Mouse (Mus musculus) lung, embryonic 16.5 days (tissue): ENCODE measurements around the gene Dok7. TPM values are rescaled to one million over a fixed set of nuclear protein-coding genes. Genes with fewer than 3 reads are reported as not detected.

Experiments
- ATAC-seq: fragments of 200-750 bp; cut with Nextera tagmentation; 2 replicates; pipeline ENCODE4 v1.8.0; 2017; ENCODE audit warnings: low read depth, mild to moderate bottlenecking, moderate library complexity
- H3K27ac ChIP-seq: fragments of 300-500 bp; sonication (generic); 2 replicates; pipeline ENCODE4 v1.5.1; 2014; ENCODE audit warnings: mild to moderate bottlenecking, control low read depth, low read length
- H3K27me3 ChIP-seq: fragments of 300-500 bp; sonication (generic); 2 replicates; pipeline ENCODE4 v1.6.1; 2014; ENCODE audit warnings: low read depth, low read length, mixed read lengths; ENCODE audit not compliant: control insufficient read depth, insufficient read depth
- H3K36me3 ChIP-seq: fragments of 300-500 bp; sonication (generic); 2 replicates; pipeline ENCODE4 v1.6.1; 2014; ENCODE audit warnings: low read length; ENCODE audit not compliant: control insufficient read depth, insufficient read depth
- H3K4me1 ChIP-seq: fragments of 300-500 bp; sonication (generic); replicated peaks from 2 replicates; pipeline ENCODE4 v1.6.1; 2014; ENCODE audit warnings: low read length, mixed read lengths; ENCODE audit not compliant: control insufficient read depth, insufficient read depth
- H3K4me2 ChIP-seq: fragments of 300-500 bp; sonication (generic); 2 replicates; pipeline ENCODE4 v1.6.1; 2014; ENCODE audit warnings: low read depth, low read length, control low read depth
- H3K4me3 ChIP-seq: fragments of 300-500 bp; sonication (generic); 2 replicates; pipeline ENCODE4 v1.5.1; 2014; ENCODE audit warnings: mild to moderate bottlenecking, low read length, control low read depth
- H3K9ac ChIP-seq: fragments of 300-500 bp; sonication (generic); 2 replicates; pipeline ENCODE4 v1.6.1; 2014; ENCODE audit warnings: low read length, control low read depth
- H3K9me3 ChIP-seq: fragments of 300-500 bp; sonication (generic); 2 replicates; pipeline ENCODE4 v1.6.1; 2016; ENCODE audit warnings: low read length; ENCODE audit not compliant: control insufficient read depth
- WGBS: fragments of 180-500 bp; shearing (Covaris S2); extraction: QIAGEN DNeasy Blood & Tissue Kit; methylation state at CpG from one replicate; pipeline ENCODE4 v1.1.7; 2014; 5-methylcytosine and 5-hydroxymethylcytosine counted together
- polyA plus RNA-seq: library from polyadenylated mRNA; unstranded; fragments of >200 nt; fragmentation: Nextera tagmentation; extraction: Ambion mirVana; gene quantifications from 2 replicates; pipeline ENCODE4 v1.2.1, GENCODE M21; 2015

The Dok7 gene
- 2.5 TPM in 2 replicates for polyA plus RNA-seq

GRCm38 (mm10) chr5:35056604-35057432 lies at the start of gene Dok7:
Gene Dok7 (plus strand): TSS chr5:35056766.
- Histone ChIP-seq H3K9ac (peak within 1 kb of the TSS; percentile 70), H3K4me1 (peaks cover 16% of the 10 kb centered on the region), H3K4me3 (peak within 1 kb of the TSS; percentile 52), H3K36me3 (no peaks in the 10 kb centered on the region), H3K27me3 (peaks cover 16% of the 10 kb centered on the region), H3K27ac (peak within 1 kb of the TSS; percentile 14; the same call in 1 of the 2 replicates), H3K9me3 (no peaks in the 10 kb centered on the region), H3K4me2 (peak within 1 kb of the TSS; percentile 97)
- WGBS, result under 1% methylated on average over 57 of the region's 74 CpGs
- ATAC-seq, result peak; percentile 88

- WGBS, result 91% methylated on average over 4 of the region's 4 CpGs
- Histone ChIP-seq H3K9me3 (no peaks in the 10 kb centered on the region), H3K4me1 (no peaks in the 10 kb centered on the region), H3K27me3 (no peaks in the 10 kb centered on the region), H3K27ac (no peak overlapping the region), H3K9ac (no peak overlapping the region), H3K4me3 (no peak overlapping the region), H3K36me3 (no peaks in the 10 kb centered on the region), H3K4me2 (no peak overlapping the region)
- no peak for ATAC-seq
Observed at GRCm38 (mm10) chr5:35009163-35009562, 47.4 kb upstream of the Dok7 start.

- ATAC-seq, result no peak
- Histone ChIP-seq H3K36me3 (no peaks in the 10 kb centered on the region), H3K27me3 (no peaks in the 10 kb centered on the region), H3K4me3 (no peak overlapping the region), H3K4me1 (no peaks in the 10 kb centered on the region), H3K9me3 (no peaks in the 10 kb centered on the region), H3K27ac (no peak overlapping the region), H3K4me2 (no peak overlapping the region), H3K9ac (no peak overlapping the region)
- 47% methylated on average over 5 of the region's 5 CpGs for WGBS
Observed at GRCm38 (mm10) chr5:35010656-35011055, 45.9 kb upstream of the Dok7 start.

GRCm38 (mm10) chr5:35011156-35011923 lies 45.2 kb upstream of the Dok7 start:
- Histone ChIP-seq H3K4me2 (no peak overlapping the region), H3K9me3 (no peaks in the 10 kb centered on the region), H3K27me3 (no peaks in the 10 kb centered on the region), H3K27ac (no peak overlapping the region), H3K9ac (no peak overlapping the region), H3K4me1 (no peaks in the 10 kb centered on the region), H3K4me3 (no peak overlapping the region), H3K36me3 (no peaks in the 10 kb centered on the region)
- 93% methylated on average over 6 of the region's 6 CpGs for WGBS
- no peak for ATAC-seq

- Histone ChIP-seq H3K27me3 (no peaks in the 10 kb centered on the region), H3K4me3 (no peak overlapping the region), H3K4me1 (no peaks in the 10 kb centered on the region), H3K36me3 (no peaks in the 10 kb centered on the region), H3K9ac (no peak overlapping the region), H3K4me2 (no peak overlapping the region), H3K27ac (no peak overlapping the region), H3K9me3 (no peaks in the 10 kb centered on the region)
- ATAC-seq, result no peak
- 83% methylated on average over 6 of the region's 6 CpGs for WGBS
Observed at GRCm38 (mm10) chr5:35014036-35014435, 42.5 kb upstream of the Dok7 start.

GRCm38 (mm10) chr5:35019673-35020300 lies 36.8 kb upstream of the Dok7 start:
- ATAC-seq, result no peak
- Histone ChIP-seq H3K36me3 (peaks cover 4% of the 10 kb centered on the region; the same call in 1 of the 2 replicates), H3K27me3 (no peaks in the 10 kb centered on the region), H3K9ac (no peak overlapping the region), H3K4me3 (no peak overlapping the region), H3K4me1 (peaks cover 11% of the 10 kb centered on the region), H3K4me2 (no peak overlapping the region), H3K9me3 (no peaks in the 10 kb centered on the region), H3K27ac (peak overlapping the region; percentile 85)
- 49% methylated on average over 9 of the region's 9 CpGs for WGBS

GRCm38 (mm10) chr5:35020410-35021241 lies 35.9 kb upstream of the Dok7 start:
- no peak overlapping the region for H3K4me3 ChIP-seq
- no peaks in the 10 kb centered on the region for H3K9me3 ChIP-seq
- H3K36me3 ChIP-seq, result peaks cover 7% of the 10 kb centered on the region; the same call in 1 of the 2 replicates
- H3K27ac ChIP-seq, result peak overlapping the region; percentile 85
- 53% methylated on average over 9 of the region's 9 CpGs for WGBS
- H3K27me3 ChIP-seq, result no peaks in the 10 kb centered on the region
- no peak overlapping the region for H3K4me2 ChIP-seq
- peaks cover 11% of the 10 kb centered on the region for H3K4me1 ChIP-seq
- peak overlapping the region; percentile 7; the same call in 1 of the 2 replicates for H3K9ac ChIP-seq
- peak; percentile 77 for ATAC-seq

- no peaks in the 10 kb centered on the region for H3K27me3 ChIP-seq
- peak; percentile 60; the same call in 1 of the 2 replicates for ATAC-seq
- no peaks in the 10 kb centered on the region for H3K9me3 ChIP-seq
- H3K9ac ChIP-seq, result no peak overlapping the region
- WGBS, result 9% methylated on average over 2 of the region's 2 CpGs
- no peak overlapping the region for H3K27ac ChIP-seq
- H3K4me1 ChIP-seq, result peaks cover 10% of the 10 kb centered on the region; the same call in 1 of the 2 replicates
- H3K36me3 ChIP-seq, result peaks cover 26% of the 10 kb centered on the region
- no peak overlapping the region for H3K4me3 ChIP-seq
- no peak overlapping the region for H3K4me2 ChIP-seq
Observed at GRCm38 (mm10) chr5:35024975-35025374, 31.6 kb upstream of the Dok7 start.
